Mouse (Mus musculus) forebrain, embryonic 16.5 days (tissue): ENCODE measurements at regions not wholly inside any gene's neighbourhood (a gene's known extent, or its start where the extent isn't known, plus 50 kb on each side); places are given as distances from the start of the nearest gene placed in this dataset.
A peak's percentile ranks its signal among the peaks of the same experiment; 100 is the strongest.

ENCODE experiments used
- ATAC-seq: fragments of 200-750 bp; cut with Nextera tagmentation; 2 replicates; pipeline ENCODE4 v1.8.0; 2017; ENCODE audit warnings: mild to moderate bottlenecking, moderate library complexity
- H3K27ac ChIP-seq: fragments of 300-500 bp; sonication (generic); 2 replicates; pipeline ENCODE4 v1.5.1; 2014; ENCODE audit warnings: low read length, control low read depth
- H3K27me3 ChIP-seq: fragments of 300-500 bp; sonication (generic); replicated peaks from 2 replicates; pipeline ENCODE4 v1.6.1; 2014; ENCODE audit warnings: low read length; ENCODE audit not compliant: control insufficient read depth, insufficient read depth
- H3K36me3 ChIP-seq: fragments of 300-500 bp; sonication (generic); 2 replicates; pipeline ENCODE4 v1.6.1; 2014; ENCODE audit not compliant: control insufficient read depth, insufficient read depth
- H3K4me1 ChIP-seq: fragments of 300-500 bp; sonication (generic); replicated peaks from 2 replicates; pipeline ENCODE4 v1.6.1; 2014; ENCODE audit warnings: low read length; ENCODE audit not compliant: control insufficient read depth, insufficient read depth
- H3K4me2 ChIP-seq: fragments of 300-500 bp; sonication (generic); 2 replicates; pipeline ENCODE4 v1.6.1; 2014; ENCODE audit warnings: mild to moderate bottlenecking, low read length, control low read depth
- H3K4me3 ChIP-seq: fragments of 300-500 bp; sonication (generic); replicated peaks from 2 replicates; pipeline ENCODE4 v1.5.1; 2014; ENCODE audit warnings: mild to moderate bottlenecking, low read length, control low read depth
- H3K9ac ChIP-seq: fragments of 300-500 bp; sonication (generic); replicated peaks from 2 replicates; pipeline ENCODE4 v1.6.1; 2014; ENCODE audit warnings: low read depth, low read length, control low read depth
- H3K9me3 ChIP-seq: fragments of 300-500 bp; sonication (generic); 2 replicates; pipeline ENCODE4 v1.6.1; 2016; ENCODE audit warnings: low read length; ENCODE audit not compliant: control insufficient read depth
- WGBS: fragments of 180-500 bp; shearing (Covaris S2); extraction: QIAGEN DNeasy Blood & Tissue Kit; methylation state at CpG from one replicate; pipeline ENCODE4 v1.1.7; 2014; 5-methylcytosine and 5-hydroxymethylcytosine counted together

DNA sequence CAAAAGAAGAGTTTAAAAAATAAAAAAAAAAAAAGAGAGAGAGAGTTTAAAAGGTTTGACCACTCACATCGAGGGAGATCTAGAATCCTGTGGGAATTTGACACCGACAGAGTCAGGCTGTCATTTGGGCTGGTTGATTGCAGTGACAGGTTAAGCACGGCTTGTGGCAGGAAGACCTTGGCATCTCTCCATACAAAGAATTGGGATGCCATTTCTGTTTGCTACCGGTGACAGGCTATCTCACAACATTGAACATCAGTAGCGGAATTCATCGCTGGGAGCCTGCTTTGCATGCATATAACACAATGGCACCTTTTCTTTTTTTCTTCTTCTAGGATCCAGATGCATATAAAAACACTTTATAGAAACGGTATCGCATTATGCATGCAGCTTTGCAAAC, 53.7 kb upstream of the Gm26657 start:
- H3K27ac ChIP-seq = no peak overlapping the region
- H3K4me3 ChIP-seq = no peak overlapping the region
- H3K4me2 ChIP-seq = no peak overlapping the region
- no peak overlapping the region for H3K9ac ChIP-seq
- ATAC-seq = no peak
- WGBS = 38% methylated on average over 8 of the region's 8 CpGs
- H3K27me3 ChIP-seq = no peaks in the 10 kb centered on the region
- H3K36me3 ChIP-seq = no peaks in the 10 kb centered on the region
- no peaks in the 10 kb centered on the region for H3K9me3 ChIP-seq
- H3K4me1 ChIP-seq = peaks cover 9% of the 10 kb centered on the region; the same call in 1 of the 2 replicates

DNA sequence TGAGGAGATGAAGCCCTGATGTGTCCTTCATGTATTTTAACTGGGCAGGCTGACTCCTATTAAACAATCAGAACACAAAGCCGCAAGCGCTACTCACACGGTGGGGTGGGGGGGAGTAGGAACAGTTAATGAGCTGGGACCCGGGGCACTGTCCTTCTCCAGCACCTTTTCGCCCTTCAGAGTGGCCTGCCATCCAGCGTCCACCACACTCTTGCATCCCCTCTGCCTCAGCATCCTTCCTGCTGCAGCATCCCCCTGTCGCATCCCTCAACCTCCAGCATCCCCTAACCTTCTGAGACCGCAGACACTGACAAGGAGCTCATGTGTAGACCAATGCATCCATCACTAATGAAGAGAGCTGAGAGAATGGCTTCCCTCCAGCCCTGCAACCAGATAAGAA, 54.2 kb upstream of the Gm26657 start:
- WGBS = 39% methylated on average over 8 of the region's 8 CpGs
- peak; percentile 45 for ATAC-seq

DNA sequence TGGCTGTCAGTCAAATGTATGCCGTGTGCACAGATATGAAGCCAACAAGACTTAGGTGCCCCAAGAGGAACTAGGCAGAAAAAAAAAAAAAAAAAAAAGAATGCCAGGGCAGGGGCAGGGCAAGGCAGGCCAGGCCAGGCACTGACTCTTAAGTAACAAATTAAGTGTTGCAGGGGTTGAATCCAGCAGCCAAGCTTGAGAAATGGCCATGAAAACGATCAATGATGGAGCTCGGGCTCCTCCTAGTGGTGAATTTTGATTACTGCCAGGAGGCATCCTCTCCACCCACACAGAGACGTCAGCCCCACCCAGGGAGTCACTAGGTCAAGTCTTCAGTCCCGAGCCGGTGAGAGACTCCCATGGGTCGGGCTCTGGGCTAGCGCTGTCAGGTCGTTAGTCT, 54.7 kb upstream of the Gm26657 start:
- peak overlapping the region; percentile 33 for H3K4me2 ChIP-seq
- peaks cover 9% of the 10 kb centered on the region; the same call in 1 of the 2 replicates for H3K4me1 ChIP-seq
- peak; percentile 72 for ATAC-seq
- H3K9ac ChIP-seq = no peak overlapping the region
- no peak overlapping the region for H3K27ac ChIP-seq
- H3K27me3 ChIP-seq = no peaks in the 10 kb centered on the region
- H3K36me3 ChIP-seq = no peaks in the 10 kb centered on the region
- no peak overlapping the region for H3K4me3 ChIP-seq
- whole genome bisulfite sequencing = 8% methylated on average over 9 of the region's 9 CpGs
- no peaks in the 10 kb centered on the region for H3K9me3 ChIP-seq

More for the DNA sequence above, 54.2 kb upstream of the Gm26657 start:
- Histone ChIP-seq H3K9ac (no peak overlapping the region), H3K36me3 (no peaks in the 10 kb centered on the region), H3K27ac (no peak overlapping the region), H3K4me2 (peak overlapping the region; percentile 7; the same call in 1 of the 2 replicates), H3K27me3 (no peaks in the 10 kb centered on the region), H3K9me3 (no peaks in the 10 kb centered on the region), H3K4me3 (no peak overlapping the region), H3K4me1 (peaks cover 9% of the 10 kb centered on the region; the same call in 1 of the 2 replicates)

DNA sequence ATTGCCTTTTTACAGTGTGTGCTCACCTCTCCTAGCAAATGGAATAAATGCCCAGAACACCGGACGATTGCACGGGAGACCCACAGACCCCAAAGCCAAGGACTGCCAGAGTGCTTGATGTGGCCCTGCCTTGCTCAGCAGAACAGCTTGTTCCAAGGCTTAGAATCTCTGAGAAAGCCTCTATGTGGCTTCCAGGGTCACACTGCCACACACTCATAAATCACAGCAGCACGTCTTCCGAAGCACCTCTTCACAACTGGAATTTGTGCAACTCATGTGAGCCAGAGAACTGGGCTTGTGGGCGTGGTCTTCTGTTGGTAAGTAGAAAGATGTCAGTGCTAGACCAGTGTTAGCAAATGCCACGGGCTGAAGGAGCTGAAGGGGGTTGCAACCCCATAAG, 55.8 kb upstream of the Gm26657 start:
- Histone ChIP-seq H3K4me1 (peaks cover 9% of the 10 kb centered on the region; the same call in 1 of the 2 replicates), H3K9me3 (no peaks in the 10 kb centered on the region), H3K9ac (no peak overlapping the region), H3K4me3 (no peak overlapping the region), H3K36me3 (no peaks in the 10 kb centered on the region), H3K4me2 (no peak overlapping the region), H3K27me3 (no peaks in the 10 kb centered on the region), H3K27ac (no peak overlapping the region)
- WGBS = 89% methylated on average over 7 of the region's 7 CpGs
- no peak for ATAC-seq

DNA sequence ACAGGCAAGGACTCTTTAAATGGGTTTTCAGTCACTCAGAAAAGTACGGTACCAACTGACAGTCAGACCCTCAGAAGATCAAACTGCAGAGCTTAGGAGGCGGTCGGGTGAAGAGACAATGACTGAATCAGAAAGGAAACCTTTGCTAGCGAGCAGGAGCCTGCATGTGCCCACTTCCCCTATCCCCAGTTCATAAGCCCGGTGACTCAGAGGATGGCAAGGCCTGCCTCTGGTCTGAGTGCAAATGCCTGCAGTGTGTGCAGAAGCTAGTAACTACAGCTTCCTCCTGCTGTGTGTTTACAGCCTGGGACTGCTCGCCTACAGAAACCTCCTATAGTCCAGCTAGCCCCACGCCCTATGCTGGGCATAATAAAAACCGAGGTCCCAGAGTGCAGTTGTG, 58.7 kb upstream of the Gm26657 start:
- H3K4me2 ChIP-seq = no peak overlapping the region
- 68% methylated on average over 8 of the region's 8 CpGs for WGBS
- H3K27ac ChIP-seq = no peak overlapping the region
- peaks cover 9% of the 10 kb centered on the region; the same call in 1 of the 2 replicates for H3K4me1 ChIP-seq
- no peak overlapping the region for H3K4me3 ChIP-seq
- ATAC-seq = no peak
- no peak overlapping the region for H3K9ac ChIP-seq
- H3K27me3 ChIP-seq = no peaks in the 10 kb centered on the region
- no peaks in the 10 kb centered on the region for H3K36me3 ChIP-seq
- H3K9me3 ChIP-seq = no peaks in the 10 kb centered on the region

DNA sequence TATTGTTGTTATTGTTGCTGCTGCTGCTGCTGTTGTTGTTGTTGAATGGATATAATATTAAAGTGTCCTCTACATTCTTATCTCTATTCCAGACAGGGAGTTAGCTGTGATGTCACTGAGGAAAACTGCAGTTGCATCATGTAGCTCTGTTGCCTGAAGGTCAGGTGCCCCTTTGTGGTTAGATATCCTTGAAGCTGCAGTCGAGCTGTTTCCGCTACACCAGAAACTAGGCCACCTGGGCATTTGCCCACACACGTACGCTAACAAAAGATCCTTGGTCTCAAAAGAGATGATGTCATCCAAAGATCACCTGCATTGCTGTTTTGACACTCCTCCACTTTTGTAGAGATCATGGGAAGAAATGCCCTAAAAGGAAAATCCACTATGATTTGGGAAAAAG, 66.0 kb upstream of the Gm26657 start:
- peaks cover 4% of the 10 kb centered on the region; the same call in 1 of the 2 replicates for H3K9me3 ChIP-seq
- ATAC-seq = no peak
- H3K36me3 ChIP-seq = no peaks in the 10 kb centered on the region
- WGBS = 86% methylated on average over 4 of the region's 4 CpGs
- H3K4me2 ChIP-seq = no peak overlapping the region
- no peak overlapping the region for H3K4me3 ChIP-seq
- H3K9ac ChIP-seq = no peak overlapping the region
- H3K27ac ChIP-seq = no peak overlapping the region
- no peaks in the 10 kb centered on the region for H3K27me3 ChIP-seq
- no peaks in the 10 kb centered on the region for H3K4me1 ChIP-seq

DNA sequence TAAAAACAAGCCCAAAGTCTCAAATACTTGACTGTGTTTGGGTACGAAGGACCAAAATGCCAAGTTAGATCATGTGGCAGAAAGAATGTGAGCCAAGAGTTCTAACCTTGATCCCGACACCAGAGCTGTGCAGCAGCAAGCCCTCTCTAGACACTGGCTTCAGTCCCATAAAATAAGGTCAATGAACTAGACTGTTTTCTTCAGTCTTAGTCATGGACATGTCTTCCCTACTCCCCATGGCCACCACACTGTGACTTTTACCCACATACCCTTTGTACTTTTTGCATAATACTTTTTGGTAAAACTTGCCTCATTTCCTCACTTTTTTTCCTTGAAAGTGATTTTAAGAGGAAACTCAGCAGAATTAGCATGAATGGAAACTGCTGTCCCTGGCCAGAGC, 74.9 kb upstream of the Gm26657 start:
- Histone ChIP-seq H3K9me3 (no peaks in the 10 kb centered on the region), H3K36me3 (no peaks in the 10 kb centered on the region), H3K27ac (no peak overlapping the region), H3K4me3 (no peak overlapping the region), H3K4me1 (no peaks in the 10 kb centered on the region), H3K27me3 (no peaks in the 10 kb centered on the region), H3K4me2 (no peak overlapping the region), H3K9ac (no peak overlapping the region)
- WGBS = 85% methylated on average over 2 of the region's 2 CpGs
- no peak for ATAC-seq

DNA sequence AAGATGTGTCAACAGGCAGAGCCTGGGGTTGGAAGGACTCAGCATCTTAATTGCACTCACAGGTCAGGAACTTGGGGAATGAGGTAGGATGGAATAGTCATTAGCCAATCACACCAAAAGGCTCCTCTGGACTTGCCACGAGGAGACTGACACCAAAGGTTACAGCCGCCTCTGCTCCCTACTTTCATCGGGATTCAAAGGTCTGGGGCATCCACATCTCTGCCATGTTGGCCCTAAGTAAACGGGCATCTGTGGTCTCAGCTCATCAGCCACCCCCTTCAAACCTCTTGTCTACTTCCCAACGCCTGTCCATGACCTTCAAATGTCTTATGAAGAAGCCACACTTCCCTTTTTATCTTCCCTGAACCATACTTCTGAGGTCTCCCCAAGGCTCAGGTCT, 78.1 kb upstream of the Gm26657 start:
- Histone ChIP-seq H3K27ac (no peak overlapping the region), H3K4me1 (no peaks in the 10 kb centered on the region), H3K36me3 (no peaks in the 10 kb centered on the region), H3K4me2 (no peak overlapping the region), H3K9me3 (no peaks in the 10 kb centered on the region), H3K9ac (no peak overlapping the region), H3K4me3 (no peak overlapping the region), H3K27me3 (no peaks in the 10 kb centered on the region)
- 89% methylated on average over 5 of the region's 5 CpGs for WGBS
- ATAC-seq = no peak

DNA sequence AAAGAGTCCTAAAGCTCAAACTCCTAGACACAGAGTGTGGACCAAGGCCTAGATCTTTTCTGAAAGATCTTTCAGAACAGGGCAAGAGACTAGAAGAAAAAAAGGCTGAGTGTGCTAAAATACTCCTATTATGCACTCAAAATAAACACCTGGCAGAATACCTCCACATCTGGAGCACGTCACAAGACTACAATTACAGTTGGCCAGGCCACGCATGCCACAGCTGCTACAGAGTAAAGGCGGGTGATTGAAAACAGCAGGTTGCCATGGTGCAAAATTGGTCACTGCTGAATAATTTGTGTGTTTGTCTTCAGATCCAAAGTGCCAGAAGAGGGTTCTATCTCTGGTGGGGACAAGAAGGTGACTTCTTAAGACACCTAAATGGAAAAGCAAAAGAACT, 82.8 kb upstream of the Gm26657 start:
- Histone ChIP-seq H3K9ac (no peak overlapping the region), H3K27me3 (no peaks in the 10 kb centered on the region), H3K36me3 (no peaks in the 10 kb centered on the region), H3K9me3 (no peaks in the 10 kb centered on the region), H3K27ac (no peak overlapping the region), H3K4me2 (no peak overlapping the region), H3K4me3 (no peak overlapping the region), H3K4me1 (no peaks in the 10 kb centered on the region)
- WGBS = 83% methylated on average over 3 of the region's 3 CpGs
- no peak for ATAC-seq

DNA sequence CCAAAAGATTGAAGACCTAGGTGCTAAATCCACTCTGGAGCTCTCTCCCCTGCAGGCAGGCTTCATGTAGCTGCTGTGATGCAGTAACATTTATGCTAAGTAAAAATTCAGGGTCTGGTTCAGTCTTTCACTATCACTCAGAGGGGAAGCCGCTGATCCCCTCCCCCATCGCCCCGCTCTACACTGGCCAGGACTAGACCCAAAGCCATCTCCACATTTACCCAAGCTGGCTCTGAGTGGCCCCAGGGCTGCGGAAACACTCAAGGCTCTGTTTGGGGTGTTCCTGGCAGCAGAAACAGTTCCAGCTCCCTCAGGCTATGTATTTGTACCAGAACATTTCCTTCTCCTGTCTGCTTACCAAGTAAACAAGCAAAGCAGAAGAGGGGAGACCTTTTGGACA, 85.5 kb upstream of the Gm26657 start:
- no peak for ATAC-seq
- 89% methylated on average over 4 of the region's 4 CpGs for WGBS
- Histone ChIP-seq H3K27ac (no peak overlapping the region), H3K4me2 (no peak overlapping the region), H3K27me3 (no peaks in the 10 kb centered on the region), H3K4me1 (no peaks in the 10 kb centered on the region), H3K36me3 (no peaks in the 10 kb centered on the region), H3K9ac (no peak overlapping the region), H3K9me3 (no peaks in the 10 kb centered on the region), H3K4me3 (no peak overlapping the region)
